Mouse (Mus musculus) heart, embryonic 13.5 days (tissue): ENCODE measurements around the gene Klc4. TPM values are rescaled to one million over a fixed set of nuclear protein-coding genes. Genes with fewer than 3 reads are reported as not detected.
A peak's percentile ranks its signal among the peaks of the same experiment; 100 is the strongest.

Experiments
- ATAC-seq: fragments of 200-750 bp; cut with Nextera tagmentation; 2 replicates; pipeline ENCODE4 v1.8.0; 2017; ENCODE audit warnings: moderate TSS enrichment; ENCODE audit not compliant: insufficient number of reproducible peaks, low FRiP score, low TSS enrichment; ENCODE audit errors: extremely low read depth
- H3K27ac ChIP-seq: fragments of 300-500 bp; sonication (generic); replicated peaks from 2 replicates; pipeline ENCODE4 v1.5.1; 2015; ENCODE audit warnings: moderate library complexity, mild to moderate bottlenecking, inconsistent platforms
- H3K27me3 ChIP-seq: fragments of 300-500 bp; sonication (generic); replicated peaks from 2 replicates; pipeline ENCODE4 v1.6.1; 2015; ENCODE audit warnings: mild to moderate bottlenecking, inconsistent platforms
- H3K36me3 ChIP-seq: fragments of 300-500 bp; sonication (generic); 2 replicates; pipeline ENCODE4 v1.6.1; 2015; ENCODE audit warnings: mild to moderate bottlenecking, inconsistent platforms
- H3K4me1 ChIP-seq: fragments of 300-500 bp; sonication (generic); 2 replicates; pipeline ENCODE4 v1.6.1; 2015; ENCODE audit warnings: inconsistent platforms
- H3K4me2 ChIP-seq: fragments of 300-500 bp; sonication (generic); 2 replicates; pipeline ENCODE4 v1.6.1; 2015; ENCODE audit warnings: inconsistent platforms, mild to moderate bottlenecking, moderate library complexity
- H3K4me3 ChIP-seq: fragments of 300-500 bp; sonication (generic); 2 replicates; pipeline ENCODE4 v1.5.1; 2015; ENCODE audit warnings: moderate library complexity, mild to moderate bottlenecking, inconsistent platforms
- H3K9ac ChIP-seq: fragments of 300-500 bp; sonication (generic); 2 replicates; pipeline ENCODE4 v1.6.1; 2015; ENCODE audit warnings: inconsistent platforms, mild to moderate bottlenecking, moderate library complexity
- H3K9me3 ChIP-seq: fragments of 300-500 bp; sonication (generic); 2 replicates; pipeline ENCODE4 v1.6.1; 2016; ENCODE audit warnings: inconsistent platforms
- WGBS: fragments of 180-500 bp; shearing (Covaris S2); methylation state at CpG from one replicate; pipeline ENCODE4 v1.1.7; 2015; ENCODE audit warnings: mixed read lengths; 5-methylcytosine and 5-hydroxymethylcytosine counted together
- polyA plus RNA-seq: library from polyadenylated mRNA; unstranded; fragments of >200 nt; fragmentation: Nextera tagmentation; extraction: Ambion mirVana; gene quantifications from 2 replicates; pipeline ENCODE4 v1.2.1, GENCODE M21; 2015

Klc4 gene
- polyA plus RNA-seq, 1 experiment from 2014 or later: 18.6 TPM

GRCm38 (mm10) chr17:46600569-46600968 lies 45.3 kb downstream of the Klc4 start:
- no peak for ATAC-seq
- H3K4me2 ChIP-seq: no peak overlapping the region
- no peak overlapping the region for H3K4me3 ChIP-seq
- H3K36me3 ChIP-seq: peaks cover 27% of the 10 kb centered on the region
- H3K4me1 ChIP-seq: peaks cover 41% of the 10 kb centered on the region
- H3K27ac ChIP-seq: no peak overlapping the region
- H3K27me3 ChIP-seq: no peaks in the 10 kb centered on the region
- no peak overlapping the region for H3K9ac ChIP-seq
- WGBS: 80% methylated on average over 2 of the region's 2 CpGs
- no peaks in the 10 kb centered on the region for H3K9me3 ChIP-seq

- Histone ChIP-seq H3K4me2 (no peak overlapping the region), H3K36me3 (peaks cover 27% of the 10 kb centered on the region), H3K27ac (no peak overlapping the region), H3K9ac (no peak overlapping the region), H3K27me3 (no peaks in the 10 kb centered on the region), H3K9me3 (no peaks in the 10 kb centered on the region), H3K4me3 (no peak overlapping the region), H3K4me1 (peaks cover 43% of the 10 kb centered on the region)
- WGBS: 72% methylated on average over 4 of the region's 4 CpGs
- ATAC-seq: no peak
Observed at GRCm38 (mm10) chr17:46598963-46599362, 46.9 kb downstream of the Klc4 start.

DNA sequence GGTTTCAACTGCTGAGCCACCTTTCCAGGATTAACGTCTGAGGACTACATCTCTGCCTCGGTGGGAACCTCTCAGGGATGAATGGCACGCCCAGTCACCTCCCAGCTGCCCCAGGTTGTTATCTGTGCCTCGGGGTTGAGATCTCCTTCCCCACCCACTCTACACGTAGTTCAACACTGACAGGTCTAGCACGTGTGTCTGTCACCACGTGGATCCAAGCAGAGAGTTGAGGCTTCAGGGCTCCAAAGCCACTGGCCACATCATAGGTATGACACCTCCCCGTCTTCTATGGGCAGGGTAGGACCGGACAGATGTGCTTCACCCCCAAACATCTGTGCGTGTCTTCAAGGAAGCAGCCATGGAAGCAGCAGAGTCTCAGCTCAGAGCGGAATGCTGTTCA lies 47.9 kb downstream of the Klc4 start:
- H3K4me1 ChIP-seq: peaks cover 52% of the 10 kb centered on the region

DNA sequence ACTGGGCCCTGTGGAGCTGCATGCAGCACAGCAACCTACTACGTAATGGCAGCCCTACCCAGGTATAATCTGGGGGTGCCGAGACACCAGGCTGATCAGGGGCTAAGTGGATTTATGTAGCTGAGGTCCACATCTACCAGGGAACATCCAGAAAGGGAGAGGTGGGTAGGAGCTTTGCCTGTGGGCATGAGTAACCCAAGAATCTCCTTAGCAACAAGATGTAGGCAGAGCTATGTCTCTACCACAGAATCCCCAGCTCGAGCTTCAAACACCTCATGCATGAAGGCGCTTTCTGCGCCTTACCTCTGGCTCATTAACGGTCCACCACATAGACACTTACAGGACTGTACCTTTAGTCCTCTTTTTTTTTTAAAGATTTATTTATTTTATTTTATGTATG lies 50.5 kb downstream of the Klc4 start:
- H3K9me3 ChIP-seq: no peaks in the 10 kb centered on the region
- ATAC-seq: no peak
- peak overlapping the region; percentile 78 for H3K27ac ChIP-seq
- H3K4me1 ChIP-seq: peaks cover 42% of the 10 kb centered on the region
- no peak overlapping the region for H3K4me2 ChIP-seq
- no peaks in the 10 kb centered on the region for H3K27me3 ChIP-seq
- peak overlapping the region; percentile 61; the same call in 1 of the 2 replicates for H3K9ac ChIP-seq
- no peak overlapping the region for H3K4me3 ChIP-seq
- H3K36me3 ChIP-seq: peaks cover 28% of the 10 kb centered on the region
- 79% methylated on average over 6 of the region's 6 CpGs for WGBS

More for the DNA sequence above, 47.9 kb downstream of the Klc4 start:
- Histone ChIP-seq H3K4me2 (no peak overlapping the region), H3K4me3 (no peak overlapping the region), H3K9ac (no peak overlapping the region), H3K27ac (no peak overlapping the region), H3K36me3 (peaks cover 27% of the 10 kb centered on the region), H3K9me3 (no peaks in the 10 kb centered on the region), H3K27me3 (no peaks in the 10 kb centered on the region)
- no peak for ATAC-seq
- WGBS: 71% methylated on average over 11 of the region's 11 CpGs

- peak overlapping the region; percentile 78 for H3K27ac ChIP-seq
- peak overlapping the region; percentile 43 for H3K4me2 ChIP-seq
- H3K9ac ChIP-seq: peak overlapping the region; percentile 61
Observed at GRCm38 (mm10) chr17:46594606-46595005, 51.2 kb downstream of the Klc4 start.

DNA sequence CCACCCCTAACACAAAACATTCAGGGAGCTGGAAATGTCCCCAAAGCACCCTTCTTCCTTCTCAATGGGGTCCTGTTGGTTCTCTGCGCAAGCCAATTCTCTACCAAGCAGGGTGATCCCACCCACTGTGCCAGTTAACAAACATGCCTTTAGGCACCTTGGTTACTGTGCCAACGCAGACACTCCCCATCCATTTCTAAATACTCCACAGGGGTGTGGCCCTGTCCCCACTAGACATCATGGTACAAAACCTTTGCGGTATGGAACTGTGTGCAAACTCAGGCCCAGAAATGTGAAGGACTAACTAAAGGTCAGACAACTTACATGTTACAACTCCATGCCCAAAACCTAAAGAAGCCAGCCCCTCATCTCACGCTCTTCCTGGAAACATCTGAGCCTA lies 52.7 kb downstream of the Klc4 start:
- WGBS: 85% methylated on average over 4 of the region's 4 CpGs
- no peak overlapping the region for H3K27ac ChIP-seq
- no peak for ATAC-seq
- H3K9me3 ChIP-seq: no peaks in the 10 kb centered on the region
- no peak overlapping the region for H3K9ac ChIP-seq
- no peaks in the 10 kb centered on the region for H3K27me3 ChIP-seq
- H3K4me3 ChIP-seq: no peak overlapping the region
- peaks cover 32% of the 10 kb centered on the region for H3K4me1 ChIP-seq
- H3K36me3 ChIP-seq: peaks cover 50% of the 10 kb centered on the region
- no peak overlapping the region for H3K4me2 ChIP-seq

More at GRCm38 (mm10) chr17:46594606-46595005, 51.2 kb downstream of the Klc4 start:
- 20% methylated on average over 9 of the region's 9 CpGs for WGBS
- peak; percentile 68 for ATAC-seq
- Histone ChIP-seq H3K4me3 (no peak overlapping the region), H3K36me3 (peaks cover 35% of the 10 kb centered on the region), H3K4me1 (peaks cover 38% of the 10 kb centered on the region), H3K9me3 (no peaks in the 10 kb centered on the region), H3K27me3 (no peaks in the 10 kb centered on the region)

- no peaks in the 10 kb centered on the region for H3K9me3 ChIP-seq
- no peak overlapping the region for H3K9ac ChIP-seq
- peaks cover 32% of the 10 kb centered on the region for H3K4me1 ChIP-seq
- H3K27ac ChIP-seq: no peak overlapping the region
- peaks cover 48% of the 10 kb centered on the region for H3K36me3 ChIP-seq
- WGBS: 79% methylated on average over 19 of the region's 19 CpGs
- H3K4me2 ChIP-seq: no peak overlapping the region
- ATAC-seq: no peak
- H3K4me3 ChIP-seq: no peak overlapping the region
- no peaks in the 10 kb centered on the region for H3K27me3 ChIP-seq
Observed at GRCm38 (mm10) chr17:46591406-46591805, 54.4 kb downstream of the Klc4 start.

GRCm38 (mm10) chr17:46590439-46590838 lies 55.4 kb downstream of the Klc4 start:
- no peak for ATAC-seq
- 76% methylated on average over 7 of the region's 7 CpGs for WGBS
- Histone ChIP-seq H3K4me2 (no peak overlapping the region), H3K4me3 (no peak overlapping the region), H3K27me3 (no peaks in the 10 kb centered on the region), H3K27ac (no peak overlapping the region), H3K4me1 (peaks cover 29% of the 10 kb centered on the region), H3K9ac (no peak overlapping the region), H3K36me3 (peaks cover 57% of the 10 kb centered on the region), H3K9me3 (no peaks in the 10 kb centered on the region)

DNA sequence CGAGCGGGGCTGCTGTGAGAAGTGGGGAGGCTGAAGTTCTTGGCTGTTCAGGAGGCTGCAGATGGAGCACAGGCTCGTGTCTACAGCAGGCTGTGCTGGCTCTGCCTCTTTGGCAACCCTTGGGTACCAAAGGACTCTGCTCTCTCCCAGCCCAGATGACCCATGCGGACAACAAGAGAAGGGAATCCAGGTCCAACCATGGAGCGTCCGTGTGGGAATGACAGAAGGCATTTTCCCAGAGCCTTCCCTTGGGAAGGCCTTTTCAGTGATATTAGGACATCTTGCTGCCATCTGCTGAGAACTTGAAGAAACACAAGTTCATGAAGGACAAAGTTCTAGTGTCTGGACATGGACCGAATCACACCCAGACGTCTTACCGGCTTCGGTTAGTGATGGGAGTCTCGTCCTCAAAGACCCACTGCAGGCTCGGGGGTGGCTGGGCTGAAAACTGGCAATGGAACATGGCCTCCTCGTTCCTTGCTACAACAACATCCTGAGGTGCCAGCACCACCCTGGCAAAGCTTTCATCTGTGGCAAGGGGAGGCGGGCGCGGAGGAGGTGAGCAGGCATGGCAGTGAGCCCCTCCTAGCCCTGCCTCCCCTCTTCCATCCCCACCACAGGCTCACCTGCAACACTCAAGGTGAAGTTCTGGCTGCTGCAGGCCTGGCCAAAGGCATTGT lies 56.0 kb downstream of the Klc4 start:
- peaks cover 64% of the 10 kb centered on the region for H3K36me3 ChIP-seq
- WGBS: 82% methylated on average over 16 of the region's 16 CpGs
- no peaks in the 10 kb centered on the region for H3K9me3 ChIP-seq
- peaks cover 23% of the 10 kb centered on the region for H3K4me1 ChIP-seq
- H3K4me2 ChIP-seq: no peak overlapping the region
- H3K27ac ChIP-seq: no peak overlapping the region
- no peak overlapping the region for H3K9ac ChIP-seq
- ATAC-seq: no peak
- no peak overlapping the region for H3K4me3 ChIP-seq
- no peaks in the 10 kb centered on the region for H3K27me3 ChIP-seq

DNA sequence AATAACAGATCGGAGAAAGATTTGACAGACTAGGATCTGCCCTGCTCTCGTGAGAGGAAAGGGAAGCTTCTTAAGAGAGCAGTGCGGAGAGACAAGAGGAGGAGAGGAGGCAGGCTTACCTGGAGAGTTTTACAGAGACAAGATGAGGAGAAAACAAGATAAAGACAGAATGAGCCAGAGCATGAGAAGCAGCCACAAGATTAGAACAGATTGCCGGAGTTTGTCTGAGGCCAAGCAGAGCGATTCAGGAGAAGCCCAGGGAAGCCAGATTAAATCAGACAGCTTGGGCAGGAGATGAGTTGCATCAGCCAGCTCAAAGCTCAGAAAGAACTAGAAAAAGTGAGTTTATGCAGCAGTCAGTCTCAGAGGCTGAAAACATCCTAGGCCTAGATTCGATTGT lies 56.9 kb downstream of the Klc4 start:
- 79% methylated on average over 6 of the region's 6 CpGs for WGBS
- peaks cover 16% of the 10 kb centered on the region for H3K4me1 ChIP-seq
- H3K27me3 ChIP-seq: no peaks in the 10 kb centered on the region
- no peaks in the 10 kb centered on the region for H3K9me3 ChIP-seq
- H3K27ac ChIP-seq: no peak overlapping the region
- H3K4me3 ChIP-seq: no peak overlapping the region
- peaks cover 68% of the 10 kb centered on the region for H3K36me3 ChIP-seq
- no peak overlapping the region for H3K4me2 ChIP-seq
- no peak overlapping the region for H3K9ac ChIP-seq
- no peak for ATAC-seq

DNA sequence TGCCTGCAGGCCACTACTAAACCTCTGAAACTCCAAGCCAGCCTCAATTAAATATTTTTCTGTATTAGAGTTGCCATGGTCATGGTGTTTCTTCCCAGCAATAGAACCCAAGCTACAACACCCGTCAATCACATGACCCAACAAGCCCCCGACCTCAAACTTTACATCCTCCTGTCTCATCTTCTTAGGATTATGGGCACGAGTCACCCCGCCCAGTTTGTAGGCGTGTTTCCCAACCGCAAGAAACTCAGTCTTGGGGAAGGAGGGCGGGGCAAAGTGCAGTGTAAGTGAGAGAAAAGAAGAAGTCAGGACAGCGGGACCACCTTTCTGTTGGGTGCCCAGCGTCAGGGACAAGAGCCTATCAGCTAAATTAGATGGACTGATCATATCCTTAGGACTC lies 57.6 kb downstream of the Klc4 start:
- H3K4me2 ChIP-seq: no peak overlapping the region
- 82% methylated on average over 9 of the region's 9 CpGs for WGBS
- peaks cover 69% of the 10 kb centered on the region for H3K36me3 ChIP-seq
- no peaks in the 10 kb centered on the region for H3K9me3 ChIP-seq
- no peak overlapping the region for H3K4me3 ChIP-seq
- no peak overlapping the region for H3K27ac ChIP-seq
- no peak for ATAC-seq
- H3K27me3 ChIP-seq: no peaks in the 10 kb centered on the region
- no peak overlapping the region for H3K9ac ChIP-seq
- H3K4me1 ChIP-seq: peaks cover 9% of the 10 kb centered on the region

GRCm38 (mm10) chr17:46586327-46586726 lies 59.5 kb downstream of the Klc4 start:
- WGBS: 85% methylated on average over 8 of the region's 8 CpGs
- no peak overlapping the region for H3K27ac ChIP-seq
- peaks cover 87% of the 10 kb centered on the region for H3K36me3 ChIP-seq
- H3K9ac ChIP-seq: no peak overlapping the region
- H3K4me1 ChIP-seq: no peaks in the 10 kb centered on the region
- ATAC-seq: no peak
- H3K9me3 ChIP-seq: no peaks in the 10 kb centered on the region
- H3K4me2 ChIP-seq: no peak overlapping the region
- H3K27me3 ChIP-seq: no peaks in the 10 kb centered on the region
- no peak overlapping the region for H3K4me3 ChIP-seq
